Mouse (Mus musculus): ENCODE results near the gene Bod1. TPM values are rescaled to one million over a fixed set of nuclear protein-coding genes. Genes with fewer than 3 reads are reported as not detected.

The Bod1 gene
- 0.08 and 0.10 TPM in 2 replicates for polyA plus RNA-seq (2012)

DNA sequence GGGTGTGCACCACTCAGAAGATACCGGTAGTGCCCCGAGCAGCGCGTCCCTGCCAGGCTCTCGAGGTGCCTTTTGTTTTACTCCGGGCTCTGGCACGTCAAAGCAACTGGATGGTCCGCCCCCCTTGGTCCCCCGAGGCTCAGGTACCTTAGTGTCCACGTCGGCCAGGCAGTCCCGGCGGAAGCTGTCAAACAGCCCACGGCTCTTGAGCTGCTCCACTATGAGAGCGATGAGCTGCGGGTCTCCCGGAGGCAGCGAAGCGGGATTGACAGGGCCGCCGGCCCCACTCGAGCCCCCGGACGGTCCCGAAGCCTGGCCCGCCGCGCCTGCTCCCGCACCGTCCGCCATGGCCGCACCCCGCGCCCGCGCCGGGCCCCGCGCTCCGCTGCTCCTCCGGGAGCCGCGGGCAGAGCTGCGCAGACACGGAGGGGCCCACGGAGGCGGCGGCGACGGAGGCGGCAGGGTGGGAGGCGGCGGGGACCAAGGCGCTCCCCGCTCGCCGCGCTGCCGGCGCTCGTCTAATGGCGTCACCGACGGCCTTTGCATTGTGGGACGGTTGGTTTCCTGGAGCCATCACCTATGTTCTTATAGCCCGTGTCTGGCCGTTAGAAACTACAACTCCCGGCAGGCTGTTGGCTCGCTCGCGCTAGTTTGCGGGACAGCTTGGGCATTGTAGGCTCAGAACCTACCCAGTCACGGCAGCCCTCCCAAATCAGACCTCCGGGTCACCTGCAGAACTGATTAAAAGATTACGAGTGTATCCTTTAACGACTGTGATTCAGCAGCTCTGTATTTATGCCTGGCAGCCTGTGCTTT, at the start of gene Bod1:
Gene Bod1, minus strand, starts transcription at position 532 of the 816 bp plus-strand sequence.
- H3K9me3 ChIP-seq (ENCODE audit: control insufficient read depth, low read length) = peaks cover 3% of the 10 kb centered on the region; the same call in 1 of the 2 replicates
- H3K27me3 ChIP-seq (ENCODE audit: control insufficient read depth) = peaks cover 22% of the 10 kb centered on the region

DNA sequence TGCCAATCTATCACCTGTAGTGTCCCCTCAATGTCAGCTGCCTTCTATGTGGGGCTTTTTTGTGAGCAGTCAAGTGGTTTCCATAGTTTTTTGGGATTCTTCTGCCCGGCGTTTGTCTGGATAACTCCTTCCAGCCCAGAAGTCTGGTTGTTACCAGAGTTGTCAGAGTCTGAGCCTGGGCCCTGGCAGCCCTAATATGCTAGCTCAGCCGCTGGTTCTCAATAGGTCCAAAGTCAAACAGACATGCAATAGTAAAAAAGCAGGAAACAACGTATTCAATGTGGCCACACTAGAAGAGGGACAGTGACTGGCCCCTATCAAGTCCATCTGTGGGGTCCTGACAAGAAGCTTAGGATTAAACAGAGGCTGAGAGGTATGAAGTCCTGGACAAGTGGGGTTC, 47.4 kb upstream of the Bod1 start:
- Histone ChIP-seq H3K9me3 (ENCODE audit: control insufficient read depth, low read length) (no peaks in the 10 kb centered on the region), H3K27me3 (ENCODE audit: control insufficient read depth) (peaks cover 14% of the 10 kb centered on the region), H3K4me1 (ENCODE audit: control insufficient read depth) (peaks cover 12% of the 10 kb centered on the region), H3K4me3 (replicated peaks) (no peak overlapping the region), H3K36me3 (ENCODE audit: control insufficient read depth) (no peaks in the 10 kb centered on the region)
- TF ChIP-seq GATA1 (IDR thresholded peaks at IDR 0.05; ENCODE audit: low read length) (no peak), TAL1 (IDR thresholded peaks at IDR 0.05; ENCODE audit: low read length) (no peak)

More for the DNA sequence above, at the start of gene Bod1:
- Histone ChIP-seq H3K36me3 (ENCODE audit: control insufficient read depth) (peaks cover 18% of the 10 kb centered on the region), H3K4me3 (replicated peaks) (peak within 1 kb of the TSS; percentile 75), H3K4me1 (ENCODE audit: control insufficient read depth) (peaks cover 38% of the 10 kb centered on the region)
- TF ChIP-seq TAL1 (IDR thresholded peaks at IDR 0.05; ENCODE audit: low read length) (no peak), GATA1 (IDR thresholded peaks at IDR 0.05; ENCODE audit: low read length) (no peak)

DNA sequence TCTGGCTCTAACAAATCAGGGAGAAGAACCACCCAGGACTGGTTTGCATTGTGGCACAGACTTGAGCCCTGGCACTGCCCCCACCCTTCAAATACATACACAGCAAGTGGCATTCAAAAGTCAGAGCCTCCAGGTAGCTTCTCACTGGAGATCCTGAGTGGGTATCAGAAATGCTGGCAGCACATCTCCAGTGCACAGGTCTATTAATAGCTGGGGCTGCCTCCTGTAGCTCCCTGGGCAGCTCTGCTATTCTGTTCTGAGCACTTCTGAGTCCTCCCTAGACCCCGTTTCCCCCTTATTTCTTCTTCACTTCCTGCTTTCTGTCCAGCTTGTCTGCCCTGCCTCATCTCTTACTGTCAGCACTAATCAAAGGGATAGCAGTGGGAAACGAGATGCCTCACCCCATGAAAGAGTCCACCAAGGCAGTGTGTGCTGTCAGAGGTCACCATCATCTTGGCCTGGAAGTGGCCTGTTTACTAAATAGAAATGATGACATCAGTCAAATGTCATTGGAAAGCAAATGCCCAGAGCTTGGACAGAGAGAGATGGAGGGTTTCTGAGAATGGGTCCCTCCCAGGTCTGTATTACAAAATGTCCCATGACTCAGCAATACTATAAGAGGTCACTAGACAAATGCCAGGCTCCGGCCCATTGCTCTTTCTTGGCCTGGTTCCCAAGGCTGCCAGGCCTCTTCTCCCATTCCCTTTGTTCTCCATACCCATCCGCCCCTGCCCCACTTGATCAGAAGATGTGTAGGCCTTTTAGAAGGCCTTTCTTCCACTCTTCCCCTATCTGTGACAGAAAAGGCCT, 46.4 kb upstream of the Bod1 start:
- Histone ChIP-seq H3K9me3 (ENCODE audit: control insufficient read depth, low read length) (no peaks in the 10 kb centered on the region), H3K27me3 (ENCODE audit: control insufficient read depth) (peaks cover 20% of the 10 kb centered on the region), H3K4me3 (replicated peaks) (no peak overlapping the region), H3K36me3 (ENCODE audit: control insufficient read depth) (no peaks in the 10 kb centered on the region), H3K4me1 (ENCODE audit: control insufficient read depth) (peaks cover 12% of the 10 kb centered on the region)
- TF ChIP-seq GATA1 (IDR thresholded peaks at IDR 0.05; ENCODE audit: low read length) (no peak), TAL1 (IDR thresholded peaks at IDR 0.05; ENCODE audit: low read length) (no peak)

- Histone ChIP-seq H3K4me1 (ENCODE audit: control insufficient read depth) (peaks cover 11% of the 10 kb centered on the region), H3K36me3 (ENCODE audit: control insufficient read depth) (no peaks in the 10 kb centered on the region), H3K27me3 (ENCODE audit: control insufficient read depth) (peaks cover 17% of the 10 kb centered on the region), H3K4me3 (replicated peaks) (no peak overlapping the region), H3K9me3 (ENCODE audit: control insufficient read depth, low read length) (no peaks in the 10 kb centered on the region)
- TF ChIP-seq TAL1 (IDR thresholded peaks at IDR 0.05; ENCODE audit: low read length) (no peak), GATA1 (IDR thresholded peaks at IDR 0.05; ENCODE audit: low read length) (no peak)
Measured at GRCm38 (mm10) chr11:31713641-31714121, 42.0 kb upstream of the Bod1 start.

DNA sequence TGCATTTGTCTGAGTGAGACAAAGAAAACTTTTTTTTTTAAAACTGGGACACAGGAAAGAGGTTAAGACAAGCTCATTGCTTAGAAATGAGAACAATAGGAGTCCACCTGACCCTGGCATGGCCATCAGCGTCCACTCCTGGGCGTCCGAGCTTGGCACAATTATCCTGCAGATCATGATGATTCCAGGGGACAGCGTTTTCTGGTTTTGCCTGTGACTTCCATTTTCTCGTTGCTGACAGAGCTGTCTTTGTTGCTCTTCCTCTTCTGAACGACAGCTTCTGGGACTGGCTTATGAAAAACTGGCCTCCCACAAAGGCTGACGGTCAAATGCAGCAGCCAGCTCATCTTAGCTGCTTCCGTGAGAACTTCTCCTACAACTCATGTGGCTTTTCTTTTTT, 41.4 kb upstream of the Bod1 start:
- Histone ChIP-seq H3K27me3 (ENCODE audit: control insufficient read depth) (peaks cover 16% of the 10 kb centered on the region), H3K36me3 (ENCODE audit: control insufficient read depth) (no peaks in the 10 kb centered on the region), H3K4me1 (ENCODE audit: control insufficient read depth) (peaks cover 8% of the 10 kb centered on the region), H3K4me3 (replicated peaks) (no peak overlapping the region), H3K9me3 (ENCODE audit: control insufficient read depth, low read length) (no peaks in the 10 kb centered on the region)
- no peak for TF ChIP-seq TAL1 (IDR thresholded peaks at IDR 0.05; ENCODE audit: low read length)
- no peak for TF ChIP-seq GATA1 (IDR thresholded peaks at IDR 0.05; ENCODE audit: low read length)

DNA sequence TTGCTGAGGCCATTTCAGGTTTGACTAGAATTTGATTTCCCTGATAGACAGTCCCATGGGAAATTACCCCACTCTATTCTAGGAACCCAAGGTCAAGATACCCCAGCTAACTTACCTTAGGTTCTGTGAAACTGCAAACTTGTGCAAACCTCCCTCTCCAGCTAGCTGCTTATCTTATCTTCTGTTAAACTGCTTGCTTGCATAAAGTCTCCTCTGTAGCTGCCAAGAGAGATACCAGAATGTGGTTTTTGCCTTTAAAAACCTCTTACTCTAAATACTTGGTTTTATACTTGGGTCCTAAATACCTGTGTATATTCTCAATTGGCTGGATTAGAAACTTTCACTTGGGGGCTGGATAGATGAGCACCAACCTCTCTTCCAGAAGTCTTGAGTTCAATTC, 36.1 kb upstream of the Bod1 start:
- H3K36me3 ChIP-seq (ENCODE audit: control insufficient read depth) = no peaks in the 10 kb centered on the region
- no peak overlapping the region for H3K4me3 ChIP-seq (replicated peaks)
- TF ChIP-seq TAL1 (IDR thresholded peaks at IDR 0.05; ENCODE audit: low read length) (no peak), GATA1 (IDR thresholded peaks at IDR 0.05; ENCODE audit: low read length) (no peak)
- peaks cover 8% of the 10 kb centered on the region for H3K9me3 ChIP-seq (ENCODE audit: control insufficient read depth, low read length)
- H3K27me3 ChIP-seq (ENCODE audit: control insufficient read depth) = peaks cover 3% of the 10 kb centered on the region; the same call in 1 of the 2 replicates
- H3K4me1 ChIP-seq (ENCODE audit: control insufficient read depth) = peaks cover 14% of the 10 kb centered on the region

GRCm38 (mm10) chr11:31703173-31703572, 31.5 kb upstream of the Bod1 start:
- H3K4me1 ChIP-seq (ENCODE audit: control insufficient read depth) = peaks cover 7% of the 10 kb centered on the region
- TF ChIP-seq GATA1 (IDR thresholded peaks at IDR 0.05; ENCODE audit: low read length) = no peak
- TF ChIP-seq TAL1 (IDR thresholded peaks at IDR 0.05; ENCODE audit: low read length) = no peak
- H3K36me3 ChIP-seq (ENCODE audit: control insufficient read depth) = no peaks in the 10 kb centered on the region
- no peak overlapping the region for H3K4me3 ChIP-seq (replicated peaks)
- peaks cover 8% of the 10 kb centered on the region for H3K9me3 ChIP-seq (ENCODE audit: control insufficient read depth, low read length)
- peaks cover 11% of the 10 kb centered on the region for H3K27me3 ChIP-seq (ENCODE audit: control insufficient read depth)

GRCm38 (mm10) chr11:31701901-31702300, 30.2 kb upstream of the Bod1 start:
- no peaks in the 10 kb centered on the region for H3K9me3 ChIP-seq (ENCODE audit: control insufficient read depth, low read length)
- H3K27me3 ChIP-seq (ENCODE audit: control insufficient read depth) = peaks cover 13% of the 10 kb centered on the region
- no peaks in the 10 kb centered on the region for H3K4me1 ChIP-seq (ENCODE audit: control insufficient read depth)
- H3K4me3 ChIP-seq (replicated peaks) = no peak overlapping the region
- no peaks in the 10 kb centered on the region for H3K36me3 ChIP-seq (ENCODE audit: control insufficient read depth)
- no peak for TF ChIP-seq TAL1 (IDR thresholded peaks at IDR 0.05; ENCODE audit: low read length)
- TF ChIP-seq GATA1 (IDR thresholded peaks at IDR 0.05; ENCODE audit: low read length) = no peak

DNA sequence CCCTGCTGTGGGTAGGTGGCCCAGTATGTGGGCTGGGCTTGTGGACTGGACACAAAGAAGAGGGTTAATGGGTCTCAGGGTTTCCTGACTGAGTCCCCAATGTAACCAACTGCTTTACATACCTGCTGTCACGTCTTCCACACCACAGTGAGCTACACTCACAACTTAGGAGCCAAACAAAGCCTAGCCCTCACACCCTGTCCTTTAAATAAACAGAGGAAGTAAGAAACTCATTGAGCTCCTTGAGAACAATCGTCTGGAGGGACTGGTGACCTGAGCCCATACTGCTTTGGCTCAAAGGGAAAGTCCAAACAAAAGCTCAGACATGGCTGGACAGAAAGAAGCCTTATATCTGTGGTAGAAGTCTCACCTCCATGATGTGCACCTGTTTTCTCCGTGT, 27.8 kb upstream of the Bod1 start:
- no peaks in the 10 kb centered on the region for H3K4me1 ChIP-seq (ENCODE audit: control insufficient read depth)
- peaks cover 13% of the 10 kb centered on the region for H3K27me3 ChIP-seq (ENCODE audit: control insufficient read depth)
- H3K36me3 ChIP-seq (ENCODE audit: control insufficient read depth) = no peaks in the 10 kb centered on the region
- no peaks in the 10 kb centered on the region for H3K9me3 ChIP-seq (ENCODE audit: control insufficient read depth, low read length)
- H3K4me3 ChIP-seq (replicated peaks) = no peak overlapping the region
- no peak for TF ChIP-seq TAL1 (IDR thresholded peaks at IDR 0.05; ENCODE audit: low read length)
- no peak for TF ChIP-seq GATA1 (IDR thresholded peaks at IDR 0.05; ENCODE audit: low read length)
